Mouse (Mus musculus) G1E (cell line): ENCODE data around the gene Fbxo6. TPM values are rescaled to one million over a fixed set of nuclear protein-coding genes. Genes with fewer than 3 reads are reported as not detected.

Experiments
- ATAC-seq: 2 replicates; pipeline ENCODE4 v1.8.0; 2016; ENCODE audit warnings: mild to moderate bottlenecking; ENCODE audit not compliant: insufficient number of reproducible peaks, poor library complexity, low FRiP score, severe bottlenecking; ENCODE audit errors: extremely low read depth
- DNase-seq: peaks from one replicate; pipeline ENCODE4 v3.0.0; 2012; ENCODE audit warnings: low spot score
- H3K27me3 ChIP-seq: 2 replicates; pipeline ENCODE4 v1.6.1; 2012; ENCODE audit warnings: mild to moderate bottlenecking, low read length, inconsistent platforms; ENCODE audit not compliant: insufficient read depth
- H3K36me3 ChIP-seq: replicated peaks from 2 replicates; pipeline ENCODE3; 2012; ENCODE audit warnings: mild to moderate bottlenecking, inconsistent platforms
- H3K4me1 ChIP-seq: 2 replicates; pipeline ENCODE4 v1.6.1; 2012; ENCODE audit warnings: low read depth, low read length, inconsistent platforms, mixed read lengths; ENCODE audit not compliant: insufficient read depth
- H3K4me3 ChIP-seq: 2 replicates; pipeline ENCODE4 v1.5.1; 2012; ENCODE audit warnings: low read depth, mild to moderate bottlenecking, inconsistent platforms, low read length, moderate library complexity, mixed read lengths
- H3K9me3 ChIP-seq: replicated peaks from 2 replicates; pipeline ENCODE4 v1.6.1; 2012; ENCODE audit warnings: inconsistent platforms
- CTCF ChIP-seq: IDR thresholded peaks from 2 replicates; pipeline ENCODE4 v1.5.1; 2012; ENCODE audit warnings: low read depth, low read length, inconsistent platforms, mixed read lengths
- GATA1 ChIP-seq: IDR thresholded peaks from 2 replicates; pipeline ENCODE4 v1.6.1; 2012; ENCODE audit warnings: borderline replicate concordance, low read length, inconsistent platforms, mixed read lengths
- GATA2 ChIP-seq: IDR thresholded peaks from 2 replicates; pipeline ENCODE4 v1.6.1; 2012; ENCODE audit warnings: low read depth, low read length, inconsistent platforms, borderline replicate concordance
- POLR2AphosphoS5 ChIP-seq: IDR thresholded peaks from 2 replicates; pipeline ENCODE4 v1.6.1; 2012; ENCODE audit warnings: low read depth, low read length, inconsistent platforms; ENCODE audit not compliant: insufficient replicate concordance
- TAL1 ChIP-seq: conservative IDR thresholded peaks from 2 replicates; pipeline ENCODE4 v1.6.1; 2012; ENCODE audit warnings: low read depth, low read length, inconsistent platforms, mixed read lengths
- polyA plus RNA-seq: library from polyadenylated mRNA; stranded (reverse); fragments of >175 nt; gene quantifications from 2 replicates; pipeline ENCODE4 v1.2.3, GENCODE M21; 2012
- total RNA-seq, 2 experiments: library from RNA; stranded (forward) in 1 of 2; stranded (reverse) in 1 of 2; fragments of 200-1000 nt in 1 of 2; fragments of >200 nt in 1 of 2; fragmentation: Nextera tagmentation in 1 of 2; gene quantifications; 2 replicates each; pipeline ENCODE4 v1.2.3; 2014 to 2017

The Fbxo6 gene
- total and polyA plus RNA-seq, 3 experiments, result 34.1 to 108 (median 57.1) TPM

GRCm38 (mm10) chr4:148140098-148141011 lies 11.6 kb downstream of the Fbxo6 start:
- H3K4me1 ChIP-seq, result peaks cover 19% of the 10 kb centered on the region
- DNase-seq (peak; percentile 91), ATAC-seq (peak; percentile 91)
- H3K9me3 ChIP-seq, result no peaks in the 10 kb centered on the region
- H3K4me3 ChIP-seq, result peak overlapping the region; percentile 88
- H3K27me3 ChIP-seq, result peaks cover 21% of the 10 kb centered on the region
- peaks cover 29% of the 10 kb centered on the region for H3K36me3 ChIP-seq
- TF ChIP-seq GATA2 (no peak), CTCF (no peak), TAL1 (no peak), GATA1 (no peak), POLR2AphosphoS5 (no peak)

- Histone ChIP-seq H3K27me3 (peaks cover 22% of the 10 kb centered on the region), H3K4me1 (peaks cover 24% of the 10 kb centered on the region), H3K36me3 (peaks cover 22% of the 10 kb centered on the region), H3K4me3 (peak overlapping the region; percentile 88), H3K9me3 (no peaks in the 10 kb centered on the region)
- ATAC-seq (peak; percentile 10; the same call in 1 of the 2 replicates), DNase-seq (no peak)
- TF ChIP-seq POLR2AphosphoS5, result no peak
- TF ChIP-seq GATA2, result no peak
- TF ChIP-seq CTCF, result no peak
- TF ChIP-seq TAL1, result no peak
- no peak for TF ChIP-seq GATA1
Measured at GRCm38 (mm10) chr4:148139767-148140097, 12.2 kb downstream of the Fbxo6 start.

- peaks cover 26% of the 10 kb centered on the region for H3K4me1 ChIP-seq
- TF ChIP-seq CTCF, result no peak
- no peak for TF ChIP-seq POLR2AphosphoS5
- TF ChIP-seq GATA1, result no peak
- TF ChIP-seq TAL1, result no peak
- no peak for TF ChIP-seq GATA2
- H3K9me3 ChIP-seq, result no peaks in the 10 kb centered on the region
- ATAC-seq, result no peak
- H3K4me3 ChIP-seq, result no peak overlapping the region
- no peak for DNase-seq
- H3K36me3 ChIP-seq, result peaks cover under 1% of the 10 kb centered on the region
- H3K27me3 ChIP-seq, result peaks cover 31% of the 10 kb centered on the region
Measured at GRCm38 (mm10) chr4:148137503-148137902, 14.4 kb downstream of the Fbxo6 start.

- Histone ChIP-seq H3K4me3 (no peak overlapping the region), H3K36me3 (no peaks in the 10 kb centered on the region), H3K9me3 (no peaks in the 10 kb centered on the region), H3K4me1 (peaks cover 29% of the 10 kb centered on the region), H3K27me3 (peaks cover 56% of the 10 kb centered on the region)
- ATAC-seq (no peak), DNase-seq (no peak)
- TF ChIP-seq GATA2 (no peak), CTCF (no peak), GATA1 (no peak), TAL1 (no peak), POLR2AphosphoS5 (no peak)
Measured at GRCm38 (mm10) chr4:148134988-148135387, 17.0 kb downstream of the Fbxo6 start.

GRCm38 (mm10) chr4:148131497-148132081 lies 20.4 kb downstream of the Fbxo6 start:
- Histone ChIP-seq H3K9me3 (no peaks in the 10 kb centered on the region), H3K4me3 (no peak overlapping the region), H3K4me1 (peaks cover 20% of the 10 kb centered on the region), H3K36me3 (no peaks in the 10 kb centered on the region), H3K27me3 (peaks cover 56% of the 10 kb centered on the region)
- no peak for ATAC-seq
- no peak for DNase-seq
- TF ChIP-seq GATA1, result no peak
- TF ChIP-seq TAL1, result no peak
- no peak for TF ChIP-seq POLR2AphosphoS5
- TF ChIP-seq GATA2, result no peak
- TF ChIP-seq CTCF, result no peak
